Mouse (Mus musculus) heart, postnatal 10 days (tissue): ENCODE measurements at regions not wholly inside any gene's neighbourhood (a gene's known extent, or its start where the extent isn't known, plus 50 kb on each side); places are given as distances from the start of the nearest gene placed in this dataset.
"Not testable (repeated sequence)": the region's sequence is repeated elsewhere in the genome, so short reads cannot be mapped to it uniquely, and the experiment has no call there.

Experiments used
- DNase-seq, 2 experiments: peaks; one replicate each; pipeline ENCODE4 v3.0.0; 2021
- intact Hi-C: fragments of 180-260 bp; cut with DNase I; formaldehyde crosslinking; loops from one replicate; pipeline ENCODE4 v1.15.1; 2025

- DNase-seq, intact Hi-C loops: not testable (repeated sequence)
Observed at GRCm38 (mm10) chr8:55558751-55559150, 348.0 kb downstream of the Adam29 start.

GRCm38 (mm10) chr8:55538868-55539267, 367.9 kb downstream of the Adam29 start:
- DNase-seq, result no peak
- intact Hi-C loops, result no loop called here

- DNase-seq, intact Hi-C loops: not testable (repeated sequence)
Observed at GRCm38 (mm10) chr8:55529397-55529796, 377.4 kb downstream of the Adam29 start.

GRCm38 (mm10) chr8:55519151-55519550, 387.6 kb downstream of the Adam29 start:
- DNase-seq, intact Hi-C loops: not testable (repeated sequence)

GRCm38 (mm10) chr8:55477336-55477735, 429.4 kb downstream of the Adam29 start:
- intact Hi-C loops, result loop anchor here (5.0 to 10.0 kb wide), 2 partner anchors 67 to 135 kb away; no protein-coding TSS in a partner anchor
- no peak for DNase-seq

GRCm38 (mm10) chr8:55476923-55477322, 429.8 kb downstream of the Adam29 start:
- no peak for DNase-seq
- intact Hi-C loops, result loop anchor here (5.0 to 10.0 kb wide), 2 partner anchors 68 to 135 kb away; no protein-coding TSS in a partner anchor

- intact Hi-C loops, result loop anchor here (10.0 kb wide), 1 partner anchor 72 kb away; no protein-coding TSS in a partner anchor
Observed at GRCm38 (mm10) chr8:55472386-55472785, 434.4 kb downstream of the Adam29 start.

GRCm38 (mm10) chr8:55466771-55467170, 440.0 kb downstream of the Adam29 start:
- intact Hi-C loops, result loop anchor here (5.0 kb wide), 1 partner anchor 69 kb away; no protein-coding TSS in a partner anchor
- not testable (repeated sequence) for DNase-seq

More at GRCm38 (mm10) chr8:55472386-55472785, 434.4 kb downstream of the Adam29 start:
- no peak for DNase-seq

- intact Hi-C loops, result loop anchor here (5.0 kb wide), 1 partner anchor 69 kb away; no protein-coding TSS in a partner anchor
- DNase-seq, result not testable (repeated sequence)
Observed at GRCm38 (mm10) chr8:55465951-55466350, 440.8 kb downstream of the Adam29 start.

- intact Hi-C loops, result loop anchor here (5.0 kb wide), 1 partner anchor 68 kb away; no protein-coding TSS in a partner anchor
- no peak for DNase-seq
Observed at GRCm38 (mm10) chr8:55465419-55465818, 441.3 kb downstream of the Adam29 start.

- DNase-seq, result no peak
- intact Hi-C loops, result loop anchor here (1.0 to 5.0 kb wide), 2 partner anchors 68 to 130 kb away; no protein-coding TSS in a partner anchor
Observed at GRCm38 (mm10) chr8:55464855-55465169, 441.9 kb downstream of the Adam29 start.

- no peak for DNase-seq
- intact Hi-C loops, result loop anchor here (1.0 kb wide), 1 partner anchor 131 kb away; no protein-coding TSS in a partner anchor
Observed at GRCm38 (mm10) chr8:55464036-55464854, 442.5 kb downstream of the Adam29 start.

GRCm38 (mm10) chr8:55460790-55461189, 446.0 kb downstream of the Adam29 start:
- DNase-seq, intact Hi-C loops: not testable (repeated sequence)

- DNase-seq, result no peak
- intact Hi-C loops, result loop anchor here (2.0 kb wide), 1 partner anchor 131 kb away; no protein-coding TSS in a partner anchor
Observed at GRCm38 (mm10) chr8:55457436-55457835, 449.3 kb downstream of the Adam29 start.
